Mouse (Mus musculus): ENCODE results near the gene Pwwp2b.

DNA sequence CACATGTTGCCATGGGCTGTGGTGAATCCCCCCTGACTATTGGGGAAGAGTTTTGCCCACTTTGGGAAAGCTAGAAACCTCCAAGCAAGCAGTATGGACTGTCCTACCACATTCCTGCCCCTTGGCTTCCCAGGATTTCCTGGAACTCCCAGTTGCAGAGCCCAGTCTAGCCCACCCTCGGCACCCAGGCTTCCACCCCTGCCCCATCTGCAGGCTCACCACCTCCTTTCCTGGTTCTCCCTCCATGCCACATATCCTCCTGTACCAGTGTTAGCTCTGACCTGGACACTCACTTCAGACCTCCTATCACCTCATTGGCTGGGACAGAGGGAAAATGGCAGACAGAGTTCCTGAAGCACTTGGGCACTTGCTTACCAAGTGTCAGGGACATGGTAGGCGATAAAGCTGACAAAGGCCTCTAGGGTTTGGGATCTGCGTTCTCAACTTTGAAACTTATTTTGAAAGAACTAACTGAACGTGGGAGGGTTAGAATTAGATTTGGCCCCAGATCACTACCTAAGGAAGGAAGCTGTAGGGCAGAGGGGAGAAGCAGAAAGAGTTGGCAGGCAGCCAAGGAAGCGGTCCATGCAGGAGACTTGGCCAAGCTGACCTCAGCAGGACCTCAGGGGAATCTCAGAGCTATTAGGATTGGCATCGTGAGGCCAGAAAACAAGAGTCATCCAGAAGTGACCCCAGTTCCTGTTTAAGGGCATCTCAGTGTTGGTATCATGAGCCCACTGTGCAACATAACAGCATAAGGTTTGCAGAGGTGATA, 29.5 kb upstream of the Pwwp2b start:
- TF ChIP-seq CTCF (IDR thresholded peaks at IDR 0.05; ENCODE audit: control insufficient read depth, insufficient read depth, insufficient read length): no peak
- TF ChIP-seq FOSL1 (IDR thresholded peaks at IDR 0.05; ENCODE audit: insufficient read depth, low read length, poor library complexity, severe bottlenecking): no peak
- no peak for TF ChIP-seq USF1 (IDR thresholded peaks at IDR 0.05; ENCODE audit: low read depth)
- TF ChIP-seq MAX (IDR thresholded peaks at IDR 0.05): no peak
- TF ChIP-seq CEBPB (IDR thresholded peaks at IDR 0.05; ENCODE audit: low read depth): no peak
- no peak for TF ChIP-seq MYOG (IDR thresholded peaks at IDR 0.05; ENCODE audit: control insufficient read depth, extremely low read depth, insufficient read length)

All from C2C12 (cell line).